Mouse (Mus musculus): ENCODE data around the gene Olfr1386.
"Not testable (repeated sequence)": the region's sequence is repeated elsewhere in the genome, so short reads cannot be mapped to it uniquely, and the experiment has no call there.

The Olfr1386 gene

GRCm38 (mm10) chr11:49464746-49465145, at the start of gene Olfr1386:
Olfr1386 (plus strand) TSS chr11:49465046.
- DNase-seq (ENCODE audit: low read depth, low spot score), result not testable (repeated sequence)

DNA sequence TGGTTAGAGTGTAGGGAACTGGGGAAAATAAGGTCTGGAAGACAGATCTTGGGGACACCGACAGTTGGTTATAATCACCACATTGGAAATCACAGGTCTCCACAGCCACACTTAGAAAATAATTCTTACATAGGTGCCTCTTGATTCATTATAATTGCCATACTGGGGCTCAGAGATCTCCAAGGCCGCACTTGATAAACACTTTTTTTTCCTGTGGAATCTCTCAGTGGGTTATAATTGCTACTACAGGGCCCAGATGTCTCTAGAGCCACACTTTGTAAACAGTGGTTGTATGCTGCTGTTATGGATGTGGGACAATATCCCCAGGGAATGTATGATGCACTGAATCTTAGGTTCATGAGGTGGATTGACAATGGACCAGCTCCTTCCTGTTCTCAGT, 42.1 kb upstream of the Olfr1386 start, which contains the start of gene Olfr1389:
TSS of gene Olfr1389 (plus strand) at position 301 of the 400 bp plus-strand sequence.
- DNase-seq (ENCODE audit: low read depth, low spot score), result no peak

- no peak for DNase-seq (ENCODE audit: low read depth, low spot score)
Measured at GRCm38 (mm10) chr11:49425257-49425927, 39.5 kb upstream of the Olfr1386 start.

DNA sequence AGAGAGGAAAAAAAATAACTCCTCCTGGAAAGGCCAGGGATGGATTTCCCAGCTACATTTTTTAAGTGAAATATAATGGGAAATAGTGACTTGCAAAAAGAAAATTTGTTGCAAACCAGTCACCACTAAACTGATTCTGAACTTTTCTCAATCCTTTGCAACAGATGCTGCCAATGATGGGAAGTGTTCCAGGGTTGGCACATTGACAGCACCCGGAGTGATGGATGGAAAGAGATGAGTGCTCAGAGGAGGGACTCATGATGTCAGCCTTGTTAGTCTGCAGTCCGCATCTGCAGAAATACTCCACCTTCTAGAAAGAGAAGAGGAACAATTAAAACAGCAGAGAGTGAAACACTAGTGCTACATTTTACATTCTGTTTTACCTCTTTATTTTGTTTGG, 35.2 kb upstream of the Olfr1386 start:
- peak; percentile 54 for DNase-seq (ENCODE audit: low read depth, low spot score)

GRCm38 (mm10) chr11:49436411-49436810, 28.4 kb upstream of the Olfr1386 start, which contains the start of gene Olfr1388:
Olfr1388 (plus strand) TSS chr11:49436624.
- DNase-seq (ENCODE audit: low read depth, low spot score), result peak; percentile 3

DNA sequence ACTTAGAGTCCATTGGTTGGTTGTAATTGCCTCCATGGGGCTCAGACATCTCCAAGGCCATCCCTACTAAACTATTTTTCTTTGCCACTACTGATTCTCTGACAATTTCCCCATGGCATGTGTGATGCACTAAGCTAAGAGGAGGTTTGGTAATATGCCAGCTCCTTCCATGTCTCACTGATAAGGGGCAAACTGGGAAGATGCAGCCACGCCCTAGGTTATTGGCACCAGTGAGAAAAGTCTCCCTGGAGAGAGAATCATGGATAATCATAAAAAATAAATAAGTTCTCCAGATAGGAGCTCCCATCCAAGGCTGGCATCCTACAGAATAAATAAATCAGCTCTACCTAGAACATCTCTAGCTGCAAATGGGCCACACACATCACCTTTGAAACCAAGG, 9.8 kb upstream of the Olfr1386 start, which contains the start of gene Olfr1387:
TSS of gene Olfr1387 (plus strand) at position 301 of the 400 bp plus-strand sequence.
- DNase-seq (ENCODE audit: low read depth, low spot score), result no peak

DNA sequence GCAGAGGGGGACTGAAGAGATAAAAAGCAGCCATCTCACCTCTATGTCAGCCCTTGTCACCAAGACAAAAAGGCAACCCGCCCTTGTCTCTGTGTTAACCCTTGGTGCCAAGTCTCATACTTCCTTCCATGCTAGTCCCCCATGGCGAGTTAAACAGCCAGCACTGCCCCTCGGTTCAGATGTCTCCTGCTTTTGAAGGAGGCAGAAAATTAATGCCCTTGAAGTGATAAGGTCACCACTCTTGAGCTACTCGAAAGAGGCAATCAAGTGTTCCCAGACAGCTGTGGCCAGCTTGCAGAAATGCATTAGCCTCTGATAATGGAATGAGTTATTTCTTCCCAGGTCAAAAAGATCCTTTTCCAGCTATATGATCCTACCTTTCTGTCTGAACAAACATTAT, 21.1 kb downstream of the Olfr1386 start:
- no peak for DNase-seq (ENCODE audit: low read depth, low spot score)

GRCm38 (mm10) chr11:49488770-49489169, 23.9 kb downstream of the Olfr1386 start, which contains the start of gene Olfr1385:
Olfr1385 (plus strand) TSS chr11:49489070.
- not testable (repeated sequence) for DNase-seq (ENCODE audit: low read depth, low spot score)

DNA sequence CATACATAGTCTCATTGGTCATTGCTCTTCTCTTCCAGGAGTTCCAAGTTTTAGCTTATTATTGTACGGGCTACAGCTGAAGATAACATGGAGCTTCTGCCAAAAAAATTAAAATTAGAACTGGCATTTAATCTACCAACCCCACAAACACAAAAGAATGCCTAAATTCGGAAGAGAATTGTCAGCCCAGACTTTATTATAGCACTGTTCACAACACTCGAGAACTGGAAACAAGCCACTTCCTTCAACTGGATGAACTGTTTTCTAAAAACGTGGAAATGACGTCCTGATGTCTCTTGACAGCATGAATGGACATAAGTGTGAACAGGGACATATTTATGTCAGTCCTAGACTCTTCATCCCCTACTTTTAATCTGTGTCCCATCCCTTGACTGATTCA, 53.2 kb downstream of the Olfr1386 start:
- DNase-seq (ENCODE audit: low read depth, low spot score), result peak; percentile 50

GRCm38 (mm10) chr11:49519348-49519747, 54.5 kb downstream of the Olfr1386 start, which contains the start of gene Olfr1383:
Olfr1383 (plus strand) TSS chr11:49519648.
- no peak for DNase-seq (ENCODE audit: low read depth, low spot score)
